Mouse (Mus musculus) layer of hippocampus, postnatal 14 days (tissue): ENCODE data around the gene Zfp507. TPM values are rescaled to one million over a fixed set of nuclear protein-coding genes. Genes with fewer than 3 reads are reported as not detected.

Experiments used
- DNase-seq, 2 experiments: peaks; one replicate each; pipeline ENCODE4 v3.0.0; 2021 to 2022; ENCODE audit warnings: low spot score in 2 of 2, mixed read lengths in 1 of 2
- total RNA-seq, 2 experiments: library from RNA; stranded (reverse); gene quantifications; 2 replicates each; pipeline ENCODE4 v1.2.3; 2021

Gene Zfp507
- total RNA-seq, 2 experiments from 2014 or later = 28.3 to 30.5 TPM

- DNase-seq = no peak
Measured at GRCm38 (mm10) chr7:35790201-35790600, 12.6 kb downstream of the Zfp507 start.

- DNase-seq = no peak
Measured at GRCm38 (mm10) chr7:35785579-35785978, 17.2 kb downstream of the Zfp507 start.

GRCm38 (mm10) chr7:35782252-35782651, 20.6 kb downstream of the Zfp507 start:
- no peak for DNase-seq

GRCm38 (mm10) chr7:35774127-35774526, 28.7 kb downstream of the Zfp507 start:
- no peak for DNase-seq

GRCm38 (mm10) chr7:35772347-35772746, 30.5 kb downstream of the Zfp507 start:
- peak in 1 of 2 experiments; percentile 55 for DNase-seq

- no peak for DNase-seq
Measured at GRCm38 (mm10) chr7:35771106-35771505, 31.7 kb downstream of the Zfp507 start.

GRCm38 (mm10) chr7:35770122-35770521, 32.7 kb downstream of the Zfp507 start:
- DNase-seq = no peak

GRCm38 (mm10) chr7:35764461-35764860, 38.3 kb downstream of the Zfp507 start:
- DNase-seq = no peak

- no peak for DNase-seq
Measured at GRCm38 (mm10) chr7:35761801-35762200, 41.0 kb downstream of the Zfp507 start.

GRCm38 (mm10) chr7:35759602-35760001, 43.2 kb downstream of the Zfp507 start:
- DNase-seq = no peak

GRCm38 (mm10) chr7:35756510-35757440, 46.0 kb downstream of the Zfp507 start:
- no peak for DNase-seq

GRCm38 (mm10) chr7:35754886-35755168, 48.0 kb downstream of the Zfp507 start:
- DNase-seq = no peak

GRCm38 (mm10) chr7:35754033-35754885, 48.5 kb downstream of the Zfp507 start, which contains the start of gene Dpy19l3:
Gene Dpy19l3 (minus strand): TSS chr7:35754454.
- peak; percentile 89 for DNase-seq

GRCm38 (mm10) chr7:35753319-35754032, 49.3 kb downstream of the Zfp507 start:
- DNase-seq = no peak

GRCm38 (mm10) chr7:35750873-35751272, 51.9 kb downstream of the Zfp507 start:
- no peak for DNase-seq

- no peak for DNase-seq
Measured at GRCm38 (mm10) chr7:35747397-35747964, 55.3 kb downstream of the Zfp507 start.

- DNase-seq = no peak
Measured at GRCm38 (mm10) chr7:35746686-35747396, 56.0 kb downstream of the Zfp507 start.

- no peak for DNase-seq
Measured at GRCm38 (mm10) chr7:35745281-35745702, 57.5 kb downstream of the Zfp507 start.

GRCm38 (mm10) chr7:35744771-35745170, 58.0 kb downstream of the Zfp507 start:
- DNase-seq = peak; percentile 50 to 81

GRCm38 (mm10) chr7:35742310-35742709, 60.5 kb downstream of the Zfp507 start:
- no peak for DNase-seq
